Comparison of ENCODE assay signal across 19 mouse cellular contexts in the genomic region with DNA sequence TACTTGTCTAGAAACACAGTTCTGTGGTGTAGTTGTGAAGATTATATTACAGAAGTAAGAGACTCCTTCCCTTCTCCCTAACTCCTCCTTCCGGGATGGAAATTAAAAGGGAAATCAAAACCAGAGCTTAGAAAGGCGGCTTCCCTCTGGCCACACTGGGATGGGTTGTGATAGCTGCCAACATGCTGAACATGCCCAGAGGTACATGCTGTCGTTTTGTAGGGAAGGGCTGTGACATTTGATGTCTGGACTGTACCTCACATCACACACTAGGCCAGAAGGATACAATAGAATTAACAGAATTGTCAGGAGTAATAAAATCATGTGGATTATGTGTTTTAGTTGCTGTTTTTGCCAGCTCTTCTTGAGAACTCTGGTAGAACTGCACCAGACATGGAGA.
DNase-seq lines count a peak whose midpoint lies in the region; ATAC-seq and TF ChIP-seq lines count a peak whose summit lies in the region.
"Had no signal": no experiment of that assay in that cellular context is flagged by ENCODE, and none has a peak within 500 bp of the region (broad histone marks: within the 10 kb centered on the region; RNA-seq: fewer than 3 reads in every experiment).

No protein-coding gene starts in this region.

- TF ChIP-seq CTCF in embryonic fibroblast, embryonic 13.5 days (IDR thresholded peaks at IDR 0.05; ENCODE audit: borderline replicate concordance, insufficient read depth, low read length): no peak

- intact Hi-C loops in heart, postnatal 14 days (cut with DNase I): loop anchor here (10.0 kb wide), 1 partner anchor 227 kb away; no protein-coding TSS in a partner anchor
- intact Hi-C loops in gastrocnemius, postnatal 14 days (cut with DNase I; ENCODE audit: low total_unique reads): no loop called here

- no peaks in the 10 kb centered on the region for H3K27me3 ChIP-seq in limb, embryonic 14.5 days (ENCODE audit: control insufficient read depth, insufficient read depth, low read length)
- no peaks in the 10 kb centered on the region for H3K27me3 ChIP-seq in midbrain, embryonic 13.5 days
- H3K27me3 ChIP-seq: embryonic facial prominence, embryonic 12.5 days had no signal

- peak overlapping the region; percentile 68; the same call in 1 of the 2 replicates for H3K27ac ChIP-seq in embryonic fibroblast, embryonic 13.5 days (ENCODE audit: insufficient read depth, low read length)
- no peak overlapping the region for H3K27ac ChIP-seq in limb, embryonic 14.5 days (replicated peaks; ENCODE audit: low read depth, low read length)
- no peak overlapping the region for H3K27ac ChIP-seq in midbrain, embryonic 13.5 days
- H3K27ac ChIP-seq: embryonic facial prominence, embryonic 12.5 days had no signal

- no peak overlapping the region for H3K4me2 ChIP-seq in limb, embryonic 14.5 days (replicated peaks; ENCODE audit: low read depth, low read length, severe bottlenecking)
- no peak overlapping the region for H3K4me2 ChIP-seq in midbrain, embryonic 13.5 days (replicated peaks)
- H3K4me2 ChIP-seq: embryonic facial prominence, embryonic 12.5 days had no signal

- DNase-seq in heart, adult 11 months: peak; percentile 83
- DNase-seq in heart, postnatal 14 days: no peak
- no peak for DNase-seq in limb, embryonic 14.5 days (ENCODE audit: low spot score)
- DNase-seq in gastrocnemius, postnatal 14 days: no peak
- DNase-seq: adrenal gland, adult 2 months; adrenal gland, postnatal 10 days; adrenal gland, postnatal 25 days; cerebellum, adult 11 months; cerebellum, adult 18-20 months; cerebellum, adult 8-10 months; cerebellum, adult 9-11 months; cerebellum, postnatal 14 days; cerebellum, postnatal 36 days; embryo, embryonic 11 days had no signal

- no peak overlapping the region for H3K9ac ChIP-seq in limb, embryonic 14.5 days (ENCODE audit: low read depth, low read length, severe bottlenecking)
- H3K9ac ChIP-seq in midbrain, embryonic 13.5 days (replicated peaks): no peak overlapping the region
- H3K9ac ChIP-seq: embryonic facial prominence, embryonic 12.5 days had no signal

- no peaks in the 10 kb centered on the region for H3K36me3 ChIP-seq in limb, embryonic 14.5 days (ENCODE audit: control insufficient read depth, insufficient read depth, low read length)
- no peaks in the 10 kb centered on the region for H3K36me3 ChIP-seq in midbrain, embryonic 13.5 days
- H3K36me3 ChIP-seq: embryonic facial prominence, embryonic 12.5 days had no signal

- H3K9me3 ChIP-seq in limb, embryonic 14.5 days (ENCODE audit: control insufficient read depth, low read length): no peaks in the 10 kb centered on the region
- no peaks in the 10 kb centered on the region for H3K9me3 ChIP-seq in midbrain, embryonic 13.5 days
- H3K9me3 ChIP-seq: embryonic facial prominence, embryonic 12.5 days had no signal

- no peak overlapping the region for H3K4me3 ChIP-seq in embryonic fibroblast, embryonic 13.5 days (ENCODE audit: insufficient read depth, low read length)
- H3K4me3 ChIP-seq in limb, embryonic 14.5 days (replicated peaks; ENCODE audit: low read length): no peak overlapping the region
- H3K4me3 ChIP-seq in midbrain, embryonic 13.5 days (replicated peaks): no peak overlapping the region
- H3K4me3 ChIP-seq: embryonic facial prominence, embryonic 12.5 days had no signal

- 38% methylated on average over 3 of the region's 3 CpGs for WGBS in limb, embryonic 14.5 days
- WGBS in midbrain, embryonic 13.5 days: 77% methylated on average over 3 of the region's 3 CpGs

- ATAC-seq in limb, embryonic 14.5 days (ENCODE audit: low FRiP score, low read depth): peak; percentile 47
- no peak for ATAC-seq in midbrain, embryonic 13.5 days
- ATAC-seq: forebrain, embryonic 14.5 days; forebrain, embryonic 16.5 days had no signal

- TF ChIP-seq POLR2A in embryonic fibroblast, embryonic 13.5 days (IDR thresholded peaks at IDR 0.05; ENCODE audit: low read depth, low read length): no peak
- TF ChIP-seq POLR2A in limb, embryonic 14.5 days (IDR thresholded peaks at IDR 0.05; ENCODE audit: borderline replicate concordance, extremely low read depth, insufficient read depth, insufficient read length): no peak

- H3K4me1 ChIP-seq in embryonic fibroblast, embryonic 13.5 days (ENCODE audit: control insufficient read depth, insufficient read depth, low read length): peaks cover 7% of the 10 kb centered on the region; the same call in 1 of the 2 replicates
- H3K4me1 ChIP-seq in limb, embryonic 14.5 days (ENCODE audit: control insufficient read depth, insufficient read depth, low read length): peaks cover 9% of the 10 kb centered on the region
- peaks cover 6% of the 10 kb centered on the region; the same call in 1 of the 2 replicates for H3K4me1 ChIP-seq in midbrain, embryonic 13.5 days (replicated peaks)
- H3K4me1 ChIP-seq: embryonic facial prominence, embryonic 12.5 days had no signal
